Mouse (Mus musculus) forebrain, embryonic 11.5 days (tissue): ENCODE data around the gene Nme4. TPM values are rescaled to one million over a fixed set of nuclear protein-coding genes. Genes with fewer than 3 reads are reported as not detected.

Experiments
- ATAC-seq: fragments of 200-750 bp; cut with Nextera tagmentation; replicated peaks from 2 replicates; pipeline ENCODE4 v1.8.0; 2017; ENCODE audit warnings: moderate TSS enrichment; ENCODE audit not compliant: low FRiP score
- DNase-seq: peaks from one replicate; pipeline ENCODE4 v3.0.0-alpha.2; 2017; ENCODE audit warnings: low spot score
- H3K27ac ChIP-seq: fragments of 300-500 bp; sonication (generic); 2 replicates; pipeline ENCODE4 v1.5.1; 2014; ENCODE audit warnings: low read depth, low read length
- H3K27me3 ChIP-seq: fragments of 300-500 bp; sonication (generic); 2 replicates; pipeline ENCODE4 v1.6.1; 2014; ENCODE audit warnings: mild to moderate bottlenecking, low read length, mixed read lengths; ENCODE audit not compliant: control insufficient read depth, insufficient read depth
- H3K36me3 ChIP-seq: fragments of 300-500 bp; sonication (generic); 2 replicates; pipeline ENCODE4 v1.6.1; 2014; ENCODE audit warnings: mild to moderate bottlenecking, low read length, moderate library complexity, mixed read lengths; ENCODE audit not compliant: control insufficient read depth, insufficient read depth
- H3K4me1 ChIP-seq: fragments of 300-500 bp; sonication (generic); replicated peaks from 2 replicates; pipeline ENCODE4 v1.6.1; 2014; ENCODE audit warnings: low read length, mixed read lengths; ENCODE audit not compliant: control insufficient read depth, insufficient read depth
- H3K4me2 ChIP-seq: fragments of 300-500 bp; sonication (generic); 2 replicates; pipeline ENCODE4 v1.6.1; 2014; ENCODE audit warnings: low read depth, mild to moderate bottlenecking, low read length, moderate library complexity, mixed read lengths; ENCODE audit not compliant: severe bottlenecking
- H3K4me3 ChIP-seq: fragments of 300-500 bp; sonication (generic); 2 replicates; pipeline ENCODE4 v1.5.1; 2014; ENCODE audit warnings: low read depth, low read length
- H3K9ac ChIP-seq: fragments of 300-500 bp; sonication (generic); 2 replicates; pipeline ENCODE4 v1.6.1; 2014; ENCODE audit warnings: low read length
- H3K9me3 ChIP-seq: fragments of 300-500 bp; sonication (generic); 2 replicates; pipeline ENCODE4 v1.6.1; 2016; ENCODE audit warnings: low read length, mixed read lengths; ENCODE audit not compliant: control insufficient read depth
- WGBS: fragments of 180-500 bp; shearing (Covaris S2); extraction: QIAGEN DNeasy Blood & Tissue Kit; methylation state at CpG from one replicate; pipeline ENCODE4 v1.1.7; 2014; 5-methylcytosine and 5-hydroxymethylcytosine counted together
- polyA plus RNA-seq: library from polyadenylated mRNA; unstranded; fragments of >200 nt; fragmentation: Nextera tagmentation; extraction: Ambion mirVana; gene quantifications from 2 replicates; pipeline ENCODE4 v1.2.1, GENCODE M21; 2014

Gene Nme4
- 74.6 and 89.6 TPM in 2 replicates for polyA plus RNA-seq

GRCm38 (mm10) chr17:26095121-26095740, at the start of gene Nme4:
TSS of gene Nme4 (minus strand) at chr17:26095602.
- H3K27ac ChIP-seq = peak within 1 kb of the TSS; percentile 70
- H3K9me3 ChIP-seq = no peaks in the 10 kb centered on the region; the same call in 1 of the 2 replicates
- H3K4me1 ChIP-seq = peaks cover 6% of the 10 kb centered on the region; the same call in 1 of the 2 replicates
- H3K27me3 ChIP-seq = no peaks in the 10 kb centered on the region
- H3K4me2 ChIP-seq = peak within 1 kb of the TSS; percentile 71
- peak; percentile 77 for ATAC-seq
- 4% methylated on average over 47 of the region's 47 CpGs for WGBS
- peak within 1 kb of the TSS; percentile 91 for H3K9ac ChIP-seq
- peak; percentile 83 for DNase-seq
- H3K4me3 ChIP-seq = peak within 1 kb of the TSS; percentile 61
- H3K36me3 ChIP-seq = no peaks in the 10 kb centered on the region; the same call in 1 of the 2 replicates

- Histone ChIP-seq H3K4me3 (no peak overlapping the region), H3K27me3 (no peaks in the 10 kb centered on the region), H3K36me3 (peaks cover 2% of the 10 kb centered on the region; the same call in 1 of the 2 replicates), H3K4me2 (no peak overlapping the region), H3K9ac (no peak overlapping the region), H3K4me1 (peaks cover 4% of the 10 kb centered on the region; the same call in 1 of the 2 replicates), H3K9me3 (no peaks in the 10 kb centered on the region), H3K27ac (no peak overlapping the region)
- no peak for ATAC-seq
- 95% methylated on average over 5 of the region's 5 CpGs for WGBS
- DNase-seq = no peak
Observed at GRCm38 (mm10) chr17:26143386-26143785, 48.0 kb upstream of the Nme4 start.

- no peak overlapping the region for H3K4me3 ChIP-seq
- no peak overlapping the region for H3K27ac ChIP-seq
- no peaks in the 10 kb centered on the region for H3K9me3 ChIP-seq
- H3K36me3 ChIP-seq = peaks cover 2% of the 10 kb centered on the region; the same call in 1 of the 2 replicates
- DNase-seq = no peak
- H3K4me2 ChIP-seq = no peak overlapping the region
- H3K27me3 ChIP-seq = no peaks in the 10 kb centered on the region
- WGBS = 90% methylated on average over 4 of the region's 4 CpGs
- H3K4me1 ChIP-seq = peaks cover 4% of the 10 kb centered on the region; the same call in 1 of the 2 replicates
- H3K9ac ChIP-seq = no peak overlapping the region
- ATAC-seq = no peak
Observed at GRCm38 (mm10) chr17:26142796-26143195, 47.4 kb upstream of the Nme4 start.

GRCm38 (mm10) chr17:26138901-26139381, 43.5 kb upstream of the Nme4 start:
- Histone ChIP-seq H3K36me3 (0 out of 2 replicates have a peak, but pooled peaks cover 2% of the 10 kb centered on the region), H3K4me2 (peak overlapping the region; percentile 94), H3K4me1 (peaks cover 4% of the 10 kb centered on the region; the same call in 1 of the 2 replicates), H3K27ac (peak overlapping the region; percentile 82), H3K9me3 (no peaks in the 10 kb centered on the region), H3K9ac (peak overlapping the region; percentile 94), H3K4me3 (peak overlapping the region; percentile 98), H3K27me3 (no peaks in the 10 kb centered on the region)
- ATAC-seq (peak; percentile 68), DNase-seq (peak; percentile 77)
- WGBS = under 1% methylated on average over 57 of the region's 58 CpGs

- ATAC-seq = peak; percentile 97
Observed at GRCm38 (mm10) chr17:26138239-26138836, 42.9 kb upstream of the Nme4 start, which contains the start of gene Axin1. TSS of gene Axin1 (plus strand) at chr17:26138688.

GRCm38 (mm10) chr17:26137751-26138130, 42.3 kb upstream of the Nme4 start:
- no peak for ATAC-seq

More at GRCm38 (mm10) chr17:26138239-26138836, 42.9 kb upstream of the Nme4 start, which contains the start of gene Axin1:
- Histone ChIP-seq H3K4me2 (peak within 1 kb of the TSS; percentile 94), H3K27me3 (no peaks in the 10 kb centered on the region), H3K36me3 (no peaks in the 10 kb centered on the region), H3K4me1 (peaks cover 4% of the 10 kb centered on the region; the same call in 1 of the 2 replicates), H3K9me3 (no peaks in the 10 kb centered on the region), H3K4me3 (peak within 1 kb of the TSS; percentile 98), H3K27ac (peak within 1 kb of the TSS; percentile 82), H3K9ac (peak within 1 kb of the TSS; percentile 94)
- WGBS = under 1% methylated on average over 39 of the region's 42 CpGs
- DNase-seq = peak; percentile 99

GRCm38 (mm10) chr17:26137106-26137750, 41.8 kb upstream of the Nme4 start:
- 92% methylated on average over 11 of the region's 11 CpGs for WGBS
- ATAC-seq (no peak), DNase-seq (no peak)
- Histone ChIP-seq H3K4me1 (peaks cover 4% of the 10 kb centered on the region; the same call in 1 of the 2 replicates), H3K9ac (no peak overlapping the region; the same call in 1 of the 2 replicates), H3K4me2 (no peak overlapping the region), H3K4me3 (no peak overlapping the region), H3K9me3 (no peaks in the 10 kb centered on the region), H3K27me3 (no peaks in the 10 kb centered on the region), H3K27ac (no peak overlapping the region), H3K36me3 (no peaks in the 10 kb centered on the region)

More at GRCm38 (mm10) chr17:26137751-26138130, 42.3 kb upstream of the Nme4 start:
- no peak for DNase-seq
- H3K9ac ChIP-seq = peak overlapping the region; percentile 57
- no peaks in the 10 kb centered on the region for H3K9me3 ChIP-seq
- H3K27ac ChIP-seq = peak overlapping the region; percentile 82
- WGBS = 68% methylated on average over 2 of the region's 2 CpGs
- H3K4me3 ChIP-seq = peak overlapping the region; percentile 98
- H3K4me2 ChIP-seq = peak overlapping the region; percentile 94
- no peaks in the 10 kb centered on the region for H3K27me3 ChIP-seq
- H3K4me1 ChIP-seq = peaks cover 4% of the 10 kb centered on the region; the same call in 1 of the 2 replicates
- no peaks in the 10 kb centered on the region for H3K36me3 ChIP-seq
